Mouse (Mus musculus): ENCODE results near the gene Tmem234. TPM values are rescaled to one million over a fixed set of nuclear protein-coding genes. Genes with fewer than 3 reads are reported as not detected.

Tmem234 gene
- polyA plus RNA-seq, 1 experiment: 140 TPM

DNA sequence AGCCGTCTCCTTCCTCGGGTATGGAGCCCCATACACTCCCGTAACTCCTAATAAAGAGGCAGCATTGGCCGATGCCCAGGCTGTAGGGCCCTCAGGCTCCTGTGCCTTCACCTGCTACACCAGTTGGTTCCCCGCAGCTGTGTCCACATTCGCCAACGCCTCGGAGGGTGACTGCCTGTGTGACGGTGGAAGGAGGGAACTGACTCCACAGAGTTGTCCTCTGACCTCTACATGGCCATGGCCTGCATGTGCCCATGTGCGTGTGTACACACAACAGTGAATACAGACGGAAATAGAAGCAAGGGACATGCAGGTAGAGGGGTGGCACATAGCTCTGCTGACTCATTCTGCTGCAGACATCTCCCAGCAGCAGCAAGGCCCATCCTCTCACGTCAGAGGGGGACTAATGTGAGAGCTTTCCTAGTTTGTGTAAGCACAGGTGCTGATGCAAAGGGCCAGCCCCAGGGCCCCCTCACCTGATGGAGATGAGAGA is 8.7 kb downstream of the Tmem234 start:
- H3K27ac ChIP-seq (ENCODE audit: insufficient read depth, low read depth, low read length): no peak overlapping the region
- TF ChIP-seq CTCF (IDR thresholded peaks at IDR 0.05; ENCODE audit: low read depth, low read length): no peak
- no peak for TF ChIP-seq POLR2A (IDR thresholded peaks at IDR 0.05; ENCODE audit: borderline replicate concordance, low read depth, low read length)
- H3K4me3 ChIP-seq (ENCODE audit: insufficient read depth, low read length): no peak overlapping the region
- H3K4me1 ChIP-seq (ENCODE audit: control insufficient read depth, insufficient read depth, low read length): peaks cover 2% of the 10 kb centered on the region; the same call in 1 of the 2 replicates

DNA sequence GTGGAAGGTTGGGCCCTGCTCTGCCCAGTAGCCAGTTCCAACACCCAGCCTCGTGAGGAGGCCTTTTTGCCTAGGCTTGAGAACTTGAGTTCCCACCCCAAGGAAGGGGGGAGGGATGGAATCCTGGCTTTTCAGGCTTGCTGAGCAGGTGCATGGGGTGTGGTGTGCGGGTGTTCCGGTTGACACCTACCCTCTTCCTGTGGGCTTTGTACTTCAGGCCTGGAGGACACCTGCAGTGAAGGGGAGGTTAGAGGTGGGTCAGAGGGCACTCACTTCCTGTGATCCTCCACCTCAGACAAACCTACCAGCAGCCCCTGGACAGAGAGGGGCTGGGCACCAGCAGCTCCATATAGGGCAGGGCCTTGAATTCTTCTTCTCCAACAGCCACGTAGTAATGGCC is 9.6 kb downstream of the Tmem234 start:
- H3K4me3 ChIP-seq (ENCODE audit: insufficient read depth, low read length): no peak overlapping the region
- no peak overlapping the region for H3K27ac ChIP-seq (ENCODE audit: insufficient read depth, low read depth, low read length)
- peaks cover 2% of the 10 kb centered on the region; the same call in 1 of the 2 replicates for H3K4me1 ChIP-seq (ENCODE audit: control insufficient read depth, insufficient read depth, low read length)
- TF ChIP-seq CTCF (IDR thresholded peaks at IDR 0.05; ENCODE audit: low read depth, low read length) (no peak), POLR2A (IDR thresholded peaks at IDR 0.05; ENCODE audit: borderline replicate concordance, low read depth, low read length) (no peak)

DNA sequence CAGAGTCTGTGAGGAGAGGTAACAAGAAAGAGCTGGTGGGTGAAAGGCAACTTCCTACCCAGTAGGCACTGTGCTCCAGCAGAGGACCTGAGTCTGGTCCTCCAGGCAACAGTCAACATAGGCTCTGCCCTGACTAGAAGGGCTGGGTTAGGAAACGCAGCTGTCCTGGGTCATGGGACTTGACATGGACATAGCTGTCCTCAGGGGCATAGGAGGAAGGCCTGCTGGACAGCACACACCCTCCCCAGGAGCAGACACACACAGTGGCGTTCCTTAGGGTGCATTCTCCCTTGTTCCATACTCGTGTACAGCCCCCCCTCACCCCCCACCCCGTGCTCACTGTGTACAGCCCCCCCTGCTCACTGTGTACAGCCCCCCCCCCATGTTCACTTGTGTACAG is 10.0 kb downstream of the Tmem234 start:
- no peak overlapping the region for H3K27ac ChIP-seq (ENCODE audit: insufficient read depth, low read depth, low read length)
- TF ChIP-seq POLR2A (IDR thresholded peaks at IDR 0.05; ENCODE audit: borderline replicate concordance, low read depth, low read length) (no peak), CTCF (IDR thresholded peaks at IDR 0.05; ENCODE audit: low read depth, low read length) (no peak)
- H3K4me3 ChIP-seq (ENCODE audit: insufficient read depth, low read length): no peak overlapping the region

DNA sequence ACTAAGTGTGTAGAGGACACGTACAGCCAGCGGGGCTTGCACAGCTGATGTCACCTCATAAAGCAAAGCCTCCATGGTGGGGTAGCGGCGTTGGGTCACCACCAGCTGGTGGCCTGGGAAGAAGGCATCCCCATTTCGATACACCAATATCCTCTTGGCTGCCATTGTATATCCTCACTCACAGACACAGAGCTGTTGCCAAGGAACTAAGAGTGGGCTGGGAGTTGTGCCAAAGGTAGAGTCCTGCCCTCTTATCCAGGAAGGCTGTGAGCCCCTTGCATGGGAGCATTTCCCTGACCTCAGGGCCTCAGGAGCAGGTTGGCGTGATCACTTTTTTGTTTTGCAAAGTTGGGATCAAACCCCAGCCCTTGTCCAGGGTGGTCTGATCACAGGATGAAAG is 13.6 kb downstream of the Tmem234 start, which contains the start of gene Dcdc2b:
TSS of gene Dcdc2b (minus strand) at position 165 of the 400 bp plus-strand sequence.
- H3K4me1 ChIP-seq (ENCODE audit: control insufficient read depth, insufficient read depth, low read length): peaks cover 5% of the 10 kb centered on the region
- TF ChIP-seq CTCF (IDR thresholded peaks at IDR 0.05; ENCODE audit: low read depth, low read length) (no peak), POLR2A (IDR thresholded peaks at IDR 0.05; ENCODE audit: borderline replicate concordance, low read depth, low read length) (no peak)
- H3K27ac ChIP-seq (ENCODE audit: insufficient read depth, low read depth, low read length): no peak within 1 kb of the TSS
- H3K4me3 ChIP-seq (ENCODE audit: insufficient read depth, low read length): no peak within 1 kb of the TSS

More for the DNA sequence above, 10.0 kb downstream of the Tmem234 start:
- peaks cover 2% of the 10 kb centered on the region; the same call in 1 of the 2 replicates for H3K4me1 ChIP-seq (ENCODE audit: control insufficient read depth, insufficient read depth, low read length)

DNA sequence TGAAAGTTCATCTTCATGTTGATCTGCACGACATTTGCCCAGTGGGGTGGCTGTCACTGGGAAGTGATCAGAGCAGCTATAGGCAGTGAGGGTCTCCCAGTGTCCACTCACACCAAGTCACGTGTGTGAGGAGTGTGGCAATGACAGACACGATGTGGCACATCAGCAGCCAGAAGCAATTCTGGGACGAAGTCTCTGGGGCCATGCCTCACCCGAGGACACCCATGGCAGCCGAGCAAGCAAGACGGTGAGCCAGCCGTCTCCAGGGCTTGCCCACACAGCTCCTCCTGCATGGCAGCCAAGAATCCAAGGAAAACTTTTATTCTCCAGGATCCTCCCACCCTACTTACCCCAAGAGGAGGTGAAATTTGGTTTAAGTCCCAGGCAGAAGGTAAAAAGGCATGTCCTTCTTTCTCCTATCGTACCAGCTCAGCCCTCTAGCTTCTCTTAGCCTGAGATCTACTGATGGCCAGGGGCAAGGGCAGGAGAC is 15.4 kb downstream of the Tmem234 start:
- Histone ChIP-seq H3K4me1 (ENCODE audit: control insufficient read depth, insufficient read depth, low read length) (peaks cover 7% of the 10 kb centered on the region), H3K27ac (ENCODE audit: insufficient read depth, low read depth, low read length) (no peak overlapping the region), H3K4me3 (ENCODE audit: insufficient read depth, low read length) (no peak overlapping the region)
- TF ChIP-seq CTCF (IDR thresholded peaks at IDR 0.05; ENCODE audit: low read depth, low read length): no peak
- no peak for TF ChIP-seq POLR2A (IDR thresholded peaks at IDR 0.05; ENCODE audit: borderline replicate concordance, low read depth, low read length)

DNA sequence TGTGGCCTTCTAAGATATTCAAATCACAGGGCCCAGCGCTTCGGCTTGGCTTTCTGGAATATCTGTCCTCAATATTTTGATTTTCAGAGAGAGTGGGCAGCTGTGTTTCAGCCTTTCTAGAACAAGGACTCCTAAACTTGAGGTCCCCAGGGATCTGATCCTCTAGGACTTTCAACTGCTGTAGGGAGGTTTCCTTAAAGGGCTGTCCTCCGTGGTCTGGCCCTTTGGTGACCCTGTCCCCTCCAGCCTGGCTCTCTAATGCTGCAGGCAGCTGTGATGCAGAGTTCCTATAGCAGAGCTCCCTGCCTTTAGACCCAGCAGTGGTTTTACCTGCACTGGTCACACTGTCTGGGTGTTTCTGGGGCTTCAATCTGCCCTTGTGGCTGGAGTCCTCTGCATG is 16.2 kb downstream of the Tmem234 start:
- TF ChIP-seq CTCF (IDR thresholded peaks at IDR 0.05; ENCODE audit: low read depth, low read length): no peak
- no peak for TF ChIP-seq POLR2A (IDR thresholded peaks at IDR 0.05; ENCODE audit: borderline replicate concordance, low read depth, low read length)
- no peak overlapping the region for H3K27ac ChIP-seq (ENCODE audit: insufficient read depth, low read depth, low read length)
- H3K4me3 ChIP-seq (ENCODE audit: insufficient read depth, low read length): no peak overlapping the region
- H3K4me1 ChIP-seq (ENCODE audit: control insufficient read depth, insufficient read depth, low read length): peaks cover 7% of the 10 kb centered on the region

DNA sequence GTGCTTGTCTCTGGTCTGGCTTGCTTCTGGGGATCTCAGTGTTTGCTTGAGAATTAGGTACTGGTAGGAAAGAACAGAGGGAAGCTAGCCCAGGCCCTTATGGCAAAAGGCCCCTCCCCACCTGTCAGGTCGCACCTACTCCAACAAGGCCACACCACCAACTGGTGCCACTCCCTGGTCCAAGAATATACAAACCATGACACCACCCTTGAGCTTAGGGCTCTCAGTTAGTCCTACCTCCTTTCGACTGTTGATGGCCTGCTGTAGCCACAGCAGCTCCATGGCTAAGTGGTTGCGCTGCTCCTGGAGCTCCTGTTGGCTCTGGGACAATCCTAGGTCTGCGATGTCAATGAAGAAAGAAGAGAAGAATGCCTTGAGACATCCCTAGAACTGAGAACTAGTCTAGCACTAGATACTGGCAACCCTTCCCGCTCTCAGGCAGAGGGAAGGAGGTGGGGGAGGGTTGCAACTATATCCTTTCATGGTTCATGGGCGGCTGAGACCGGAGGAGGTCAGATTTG is 16.7 kb downstream of the Tmem234 start:
- Histone ChIP-seq H3K27ac (ENCODE audit: insufficient read depth, low read depth, low read length) (no peak overlapping the region), H3K4me1 (ENCODE audit: control insufficient read depth, insufficient read depth, low read length) (peaks cover 7% of the 10 kb centered on the region), H3K4me3 (ENCODE audit: insufficient read depth, low read length) (no peak overlapping the region)
- TF ChIP-seq CTCF (IDR thresholded peaks at IDR 0.05; ENCODE audit: low read depth, low read length): no peak
- no peak for TF ChIP-seq POLR2A (IDR thresholded peaks at IDR 0.05; ENCODE audit: borderline replicate concordance, low read depth, low read length)

DNA sequence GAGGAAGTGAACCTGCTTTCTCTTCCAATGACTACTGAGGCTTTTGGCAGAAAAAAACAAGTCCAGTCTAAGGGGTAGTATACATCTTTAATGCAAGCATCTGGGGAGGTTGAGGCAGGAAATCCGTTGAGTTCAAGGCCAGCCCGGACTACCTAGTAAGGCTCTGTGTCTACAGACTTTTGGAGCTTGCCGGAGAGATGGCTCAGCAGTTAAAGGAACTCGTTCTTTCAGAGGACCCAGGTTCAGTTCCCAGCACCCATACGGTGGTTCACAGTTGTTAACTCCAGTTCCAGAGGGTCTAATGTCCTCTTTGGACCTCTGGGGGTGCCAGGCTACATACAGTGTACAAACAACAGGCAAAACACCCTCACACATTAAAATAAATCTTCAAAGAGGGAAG is 17.6 kb downstream of the Tmem234 start:
- Histone ChIP-seq H3K4me1 (ENCODE audit: control insufficient read depth, insufficient read depth, low read length) (peaks cover 16% of the 10 kb centered on the region), H3K4me3 (ENCODE audit: insufficient read depth, low read length) (peak overlapping the region; percentile 84), H3K27ac (ENCODE audit: insufficient read depth, low read depth, low read length) (no peak overlapping the region)
- TF ChIP-seq POLR2A (IDR thresholded peaks at IDR 0.05; ENCODE audit: borderline replicate concordance, low read depth, low read length): no peak
- TF ChIP-seq CTCF (IDR thresholded peaks at IDR 0.05; ENCODE audit: low read depth, low read length): no peak

DNA sequence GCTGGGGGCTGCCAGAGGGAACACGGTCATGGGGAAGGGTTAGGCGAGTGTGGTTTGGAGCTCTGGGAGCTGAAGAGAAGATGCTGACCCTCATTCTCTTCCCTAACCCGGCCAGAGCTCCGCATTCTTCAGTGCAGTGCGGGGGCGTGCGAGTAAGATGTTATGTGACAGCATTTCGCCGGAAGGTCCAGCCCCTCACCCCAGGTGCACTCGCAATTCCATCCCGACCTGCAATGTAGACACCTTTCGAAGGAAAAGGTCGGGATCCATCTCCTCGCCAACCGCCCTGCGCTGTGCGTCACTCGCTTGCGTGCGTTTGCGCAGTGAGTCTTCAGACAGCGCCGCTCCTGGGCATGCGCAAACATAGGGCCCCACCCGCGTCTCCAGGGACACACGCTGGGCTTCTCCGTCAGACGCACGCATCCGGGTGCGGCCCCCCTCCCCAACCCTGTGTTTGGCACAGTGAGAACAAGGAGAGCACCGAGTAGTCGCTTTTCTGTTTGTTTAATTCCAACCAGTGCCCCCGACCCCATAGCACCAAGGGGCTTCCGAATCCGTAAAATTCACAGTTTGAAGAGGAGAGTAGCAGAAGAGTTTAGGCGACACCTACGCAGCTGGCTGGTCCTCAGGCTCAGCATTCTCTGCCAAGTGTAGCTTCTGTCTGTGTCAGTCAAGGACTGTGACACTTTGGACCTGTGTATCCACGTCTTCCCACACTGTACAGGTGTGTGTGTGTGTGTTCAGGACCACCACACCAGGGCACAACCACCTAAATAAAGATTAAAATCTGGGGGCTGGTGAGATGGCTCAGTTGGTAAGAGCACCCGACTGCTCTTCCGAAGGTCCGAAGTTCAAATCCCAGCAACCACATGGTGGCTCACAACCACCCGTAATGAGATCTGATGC is 18.6 kb downstream of the Tmem234 start, which contains the start of gene Iqcc:
TSS of gene Iqcc (minus strand) at position 314 of the 906 bp plus-strand sequence.
- Histone ChIP-seq H3K4me3 (ENCODE audit: insufficient read depth, low read length) (peak within 1 kb of the TSS; percentile 84), H3K4me1 (ENCODE audit: control insufficient read depth, insufficient read depth, low read length) (peaks cover 16% of the 10 kb centered on the region), H3K27ac (ENCODE audit: insufficient read depth, low read depth, low read length) (peak within 1 kb of the TSS; percentile 63)
- TF ChIP-seq CTCF (IDR thresholded peaks at IDR 0.05; ENCODE audit: low read depth, low read length): no peak
- TF ChIP-seq POLR2A (IDR thresholded peaks at IDR 0.05; ENCODE audit: borderline replicate concordance, low read depth, low read length): no peak
